Mouse (Mus musculus): ENCODE data around the gene Olfr1453.

- no peak for TF ChIP-seq CTCF (IDR thresholded peaks at IDR 0.05; ENCODE audit: low read depth)
- no peak for TF ChIP-seq EP300 (IDR thresholded peaks at IDR 0.05; ENCODE audit: low read depth)
Observed at GRCm38 (mm10) chr19:13060310-13060709, 32.2 kb upstream of the Olfr1453 start, which contains the start of gene Olfr1454.

Measured in heart, postnatal 0 days (tissue).